Mouse (Mus musculus) brain, embryonic 14.5 days (tissue): ENCODE results near the gene N4bp2l2.

Experiments
- CTCF ChIP-seq: fragments of 200-500 bp; IDR thresholded peaks from 2 replicates; pipeline ENCODE4 v1.5.1; 2012; ENCODE audit warnings: inconsistent platforms, mild to moderate bottlenecking, moderate library complexity, borderline replicate concordance; ENCODE audit not compliant: insufficient read depth, insufficient read length; ENCODE audit errors: extremely low read depth
- POLR2A ChIP-seq: fragments of 200-500 bp; IDR thresholded peaks from 2 replicates; pipeline ENCODE4 v1.6.1; 2012; ENCODE audit warnings: mild to moderate bottlenecking, inconsistent platforms, borderline replicate concordance; ENCODE audit not compliant: poor library complexity, insufficient read depth, insufficient read length, severe bottlenecking; ENCODE audit errors: extremely low read depth

DNA sequence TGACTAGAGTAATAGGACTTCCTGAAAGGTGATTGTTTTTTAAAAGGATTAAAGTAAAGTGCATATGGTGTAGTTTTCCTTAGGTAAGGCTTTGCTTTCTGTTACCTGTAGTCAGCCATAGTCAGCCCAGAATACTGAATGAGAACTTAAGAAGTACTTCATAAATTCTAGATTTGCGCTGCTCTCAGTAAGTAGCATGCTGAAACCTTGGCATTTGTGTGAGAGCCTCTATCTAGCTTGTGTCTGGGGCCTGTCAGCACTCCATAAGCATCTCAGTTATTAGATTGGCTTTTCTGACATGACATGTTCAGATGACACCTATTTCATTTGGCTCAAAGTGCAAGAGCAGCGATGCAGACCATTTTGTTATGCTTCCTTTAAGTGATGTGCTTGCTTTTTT is 27.3 kb upstream of the N4bp2l2 start:
- no peak for TF ChIP-seq CTCF
- TF ChIP-seq POLR2A = no peak
